In the genomic region with DNA sequence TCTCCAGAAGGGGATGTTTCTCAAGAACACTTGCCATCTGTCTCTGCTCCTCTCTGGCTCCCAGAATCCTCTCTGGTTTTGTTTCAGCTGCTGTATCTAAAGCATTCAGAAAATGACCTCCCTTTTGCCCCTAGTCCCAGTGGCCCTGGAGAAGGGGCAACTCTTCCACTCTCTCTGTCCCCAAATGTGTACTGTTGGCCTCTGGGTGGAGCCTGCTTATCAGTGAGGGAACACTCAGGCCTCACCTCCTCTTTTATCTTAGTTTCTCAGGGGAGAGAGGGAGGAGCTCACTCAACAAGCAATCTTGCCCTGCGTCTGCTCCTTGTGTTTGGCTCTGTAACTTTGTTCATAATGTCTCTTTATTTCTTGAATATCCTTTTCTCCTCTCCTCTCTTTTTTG, we compare ENCODE assay signal across 12 mouse cellular contexts. TPM values are rescaled to one million over a fixed set of nuclear protein-coding genes. Genes with fewer than 3 reads are reported as not detected.
DNase-seq lines count a peak whose midpoint lies in the region; ATAC-seq and TF ChIP-seq lines count a peak whose summit lies in the region.
"Had no signal": no experiment of that assay in that cellular context is flagged by ENCODE, and none has a peak within 500 bp of the region (broad histone marks: within the 10 kb centered on the region; RNA-seq: fewer than 3 reads in every experiment).

A gene (minus strand): TSS at position 217 of the 400 bp plus-strand sequence.

- H3K4me3 ChIP-seq in heart, embryonic 13.5 days, result peak within 1 kb of the TSS; percentile 31
- no peak within 1 kb of the TSS for H3K4me3 ChIP-seq in intestine, embryonic 15.5 days (replicated peaks)
- peak within 1 kb of the TSS; percentile 34; the same call in 1 of the 2 replicates for H3K4me3 ChIP-seq in spleen, adult 2 months (ENCODE audit: extremely low read depth, insufficient read depth, insufficient read length)
- no peak within 1 kb of the TSS for H3K4me3 ChIP-seq in midbrain, postnatal 0 days (ENCODE audit: low read depth, low read length)

- no peaks in the 10 kb centered on the region for H3K27me3 ChIP-seq in heart, embryonic 13.5 days (replicated peaks)
- no peaks in the 10 kb centered on the region for H3K27me3 ChIP-seq in intestine, embryonic 15.5 days (replicated peaks)
- no peaks in the 10 kb centered on the region for H3K27me3 ChIP-seq in spleen, adult 2 months (ENCODE audit: control insufficient read depth, insufficient read depth, low read length)
- H3K27me3 ChIP-seq in midbrain, postnatal 0 days (ENCODE audit: insufficient read depth, low read length), result no peaks in the 10 kb centered on the region
- H3K27me3 ChIP-seq: CH12.LX had no signal

- ATAC-seq in heart, embryonic 13.5 days (ENCODE audit: extremely low read depth, insufficient number of reproducible peaks, low FRiP score, low TSS enrichment), result peak; percentile 60
- ATAC-seq in intestine, embryonic 15.5 days, result peak; percentile 79
- no peak for ATAC-seq in midbrain, postnatal 0 days (ENCODE audit: low FRiP score)

- no peak for DNase-seq in heart, adult 8-10 months (ENCODE audit: low spot score)
- DNase-seq in c-Kit-negative CD71-positive TER-119-positive erythroid progenitor cells, embryonic 14.5 days (ENCODE audit: low read depth, low spot score), result peak; percentile 90
- DNase-seq in spleen, adult 2 months (ENCODE audit: low read depth in 1 of 2, low spot score in 2 of 2), result no peak
- DNase-seq in frontal cortex, adult 2 months (ENCODE audit: extremely low spot score in 1 of 2, low spot score in 1 of 2), result no peak
- DNase-seq in retina, postnatal 1 day, result no peak
- no peak for DNase-seq in midbrain, postnatal 0 days (ENCODE audit: low spot score)
- DNase-seq: kidney, adult 9 months; lung, adult 18-20 months had no signal

- H3K27ac ChIP-seq in heart, embryonic 13.5 days (replicated peaks), result peak within 1 kb of the TSS; percentile 62
- H3K27ac ChIP-seq in intestine, embryonic 15.5 days, result no peak within 1 kb of the TSS
- H3K27ac ChIP-seq in spleen, adult 2 months (ENCODE audit: insufficient read depth, low read length), result 0 out of 2 replicates have a peak within 1 kb of the TSS, but pooled peaks have one; percentile 2
- no peak within 1 kb of the TSS for H3K27ac ChIP-seq in midbrain, postnatal 0 days (ENCODE audit: low read depth, low read length)

- no peak for TF ChIP-seq POLR2A in spleen, adult 2 months (IDR thresholded peaks at IDR 0.05; ENCODE audit: low read depth, low read length)

- H3K4me1 ChIP-seq in heart, embryonic 13.5 days, result no peaks in the 10 kb centered on the region
- 0 out of 2 replicates have a peak, but pooled peaks cover 4% of the 10 kb centered on the region for H3K4me1 ChIP-seq in intestine, embryonic 15.5 days (replicated peaks)
- H3K4me1 ChIP-seq in spleen, adult 2 months (ENCODE audit: control insufficient read depth, insufficient read depth, insufficient read length), result no peaks in the 10 kb centered on the region
- H3K4me1 ChIP-seq in midbrain, postnatal 0 days (ENCODE audit: insufficient read depth, low read length), result no peaks in the 10 kb centered on the region

- no peaks in the 10 kb centered on the region for H3K36me3 ChIP-seq in heart, embryonic 13.5 days
- H3K36me3 ChIP-seq in intestine, embryonic 15.5 days, result no peaks in the 10 kb centered on the region
- H3K36me3 ChIP-seq in spleen, adult 2 months (ENCODE audit: control insufficient read depth, insufficient read depth, low read length), result no peaks in the 10 kb centered on the region
- no peaks in the 10 kb centered on the region for H3K36me3 ChIP-seq in midbrain, postnatal 0 days (ENCODE audit: insufficient read depth, low read length)

- no peak for TF ChIP-seq CTCF in spleen, adult 2 months (IDR thresholded peaks at IDR 0.05; ENCODE audit: extremely low read depth, insufficient read depth, insufficient read length, insufficient replicate concordance)
- TF ChIP-seq CTCF in midbrain, postnatal 0 days (IDR thresholded peaks at IDR 0.05), result no peak

- 14% methylated on average over 1 of the region's 1 CpGs for WGBS in heart, embryonic 13.5 days
- 22% methylated on average over 1 of the region's 1 CpGs for WGBS in intestine, embryonic 15.5 days
- WGBS in spleen, adult 2 months, result 47% methylated on average over 1 of the region's 1 CpGs
- WGBS in midbrain, postnatal 0 days, result 50% methylated on average over 1 of the region's 1 CpGs

- peak within 1 kb of the TSS; percentile 50 for H3K9ac ChIP-seq in heart, embryonic 13.5 days
- no peak within 1 kb of the TSS for H3K9ac ChIP-seq in intestine, embryonic 15.5 days
- no peak within 1 kb of the TSS for H3K9ac ChIP-seq in midbrain, postnatal 0 days (replicated peaks; ENCODE audit: low read length, poor library complexity, severe bottlenecking)

- peak within 1 kb of the TSS; percentile 50 for H3K4me2 ChIP-seq in heart, embryonic 13.5 days
- H3K4me2 ChIP-seq in intestine, embryonic 15.5 days (replicated peaks), result no peak within 1 kb of the TSS
- no peak within 1 kb of the TSS for H3K4me2 ChIP-seq in midbrain, postnatal 0 days (ENCODE audit: low read depth, low read length, poor library complexity, severe bottlenecking)

- no peaks in the 10 kb centered on the region for H3K9me3 ChIP-seq in heart, embryonic 13.5 days
- no peaks in the 10 kb centered on the region for H3K9me3 ChIP-seq in intestine, embryonic 15.5 days
- no peaks in the 10 kb centered on the region for H3K9me3 ChIP-seq in midbrain, postnatal 0 days (ENCODE audit: low read length)

RNA-seq across cellular contexts. Expression of the gene that starts here (rescaled TPM):
- 11.6 and 13.5 TPM in 2 replicates for polyA plus RNA-seq in heart, embryonic 13.5 days (2015; fragmentation: Nextera tagmentation; extraction: Ambion mirVana)
- under 1 TPM in 1 of 4 experiments, not detected in 3; 0.11 TPM for total RNA-seq in heart, adult 8-10 months (2022)
- 3.2 and 5.2 TPM in 2 replicates for polyA plus RNA-seq in intestine, embryonic 15.5 days (2015; fragmentation: Nextera tagmentation; extraction: Ambion mirVana)
- polyA plus RNA-seq in spleen, adult 2 months (2012; rRNA removed), result 30.9 and 39.8 TPM in 2 replicates
- polyA plus RNA-seq in frontal cortex, adult 2 months (2012; rRNA removed), result 0.08 and 0.13 TPM in 2 replicates
- total RNA-seq in midbrain, postnatal 0 days (2014; rRNA removed), result 0.24 TPM in 1 of 2 replicates, not detected in the other
- 0.22 TPM in 1 of 2 replicates, not detected in the other for polyA plus RNA-seq in midbrain, postnatal 0 days (2015; fragmentation: Nextera tagmentation; extraction: Ambion mirVana)
- total RNA-seq: CH12.LX; layer of hippocampus, postnatal 25 days had no signal

Comparison
In these comparisons a context has a peak if more than half of its experiments do, and no peak if none do; other contexts are left out.
1. H3K27ac ChIP-seq: peak in heart, embryonic 13.5 days (single experiment) and spleen, adult 2 months (single experiment); none in intestine, embryonic 15.5 days (single experiment) and midbrain, postnatal 0 days (single experiment).
2. H3K4me3 ChIP-seq: peak in heart, embryonic 13.5 days (single experiment) and spleen, adult 2 months (single experiment); none in intestine, embryonic 15.5 days (single experiment) and midbrain, postnatal 0 days (single experiment).